Mouse (Mus musculus): ENCODE measurements at regions not wholly inside any gene's neighbourhood (a gene's known extent, or its start where the extent isn't known, plus 50 kb on each side); places are given as distances from the start of the nearest gene placed in this dataset.

DNA sequence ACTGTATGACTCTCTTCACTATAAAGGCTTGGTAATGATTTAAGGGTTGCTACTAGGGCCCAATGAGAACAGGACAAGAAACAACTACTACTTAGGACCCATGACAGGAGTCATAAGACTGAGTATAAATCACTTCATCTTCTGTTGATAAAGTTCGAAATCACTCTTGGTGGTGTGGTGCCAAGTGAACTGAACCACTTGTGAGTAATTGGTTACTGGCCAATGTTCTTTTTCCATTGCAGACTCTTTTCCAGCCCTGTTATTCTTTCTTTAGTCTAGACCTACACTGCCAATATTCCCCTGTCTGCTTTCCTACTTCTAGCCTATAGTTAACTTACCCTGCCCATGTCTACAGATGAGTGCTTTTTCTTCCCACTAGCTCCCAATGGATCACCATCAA, 129.8 kb upstream of the Rarb start:
- ChIA-PET CTCF (no interaction called here), POLR2A (no interaction called here)

DNA sequence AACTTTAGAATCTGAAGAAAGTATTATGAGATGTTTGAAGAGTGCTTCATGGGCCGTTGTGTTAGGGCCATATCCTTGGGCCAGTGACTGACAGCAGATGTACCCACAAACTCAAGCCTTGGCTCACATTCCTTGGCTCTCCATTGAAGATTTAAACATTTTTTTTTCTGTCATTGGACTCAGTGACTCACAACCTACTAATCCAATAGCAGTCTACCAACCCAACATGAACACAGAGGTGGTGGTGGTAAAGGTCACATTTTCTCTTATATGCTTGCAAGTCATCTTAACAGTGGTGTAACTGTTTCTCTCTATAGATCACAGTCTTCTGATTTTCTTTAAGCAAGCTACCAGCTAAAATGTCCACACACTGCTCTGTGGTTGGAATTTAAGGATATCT, 125.5 kb upstream of the Rarb start:
- POLR2A ChIA-PET, result interaction anchor here in 1 of 4 experiments (0.6 to 0.7 kb wide), 2 partner anchors 17 to 26 kb away, joined by 3 to 5 read pairs; no protein-coding TSS in a partner anchor
- CTCF ChIA-PET, result no interaction called here

DNA sequence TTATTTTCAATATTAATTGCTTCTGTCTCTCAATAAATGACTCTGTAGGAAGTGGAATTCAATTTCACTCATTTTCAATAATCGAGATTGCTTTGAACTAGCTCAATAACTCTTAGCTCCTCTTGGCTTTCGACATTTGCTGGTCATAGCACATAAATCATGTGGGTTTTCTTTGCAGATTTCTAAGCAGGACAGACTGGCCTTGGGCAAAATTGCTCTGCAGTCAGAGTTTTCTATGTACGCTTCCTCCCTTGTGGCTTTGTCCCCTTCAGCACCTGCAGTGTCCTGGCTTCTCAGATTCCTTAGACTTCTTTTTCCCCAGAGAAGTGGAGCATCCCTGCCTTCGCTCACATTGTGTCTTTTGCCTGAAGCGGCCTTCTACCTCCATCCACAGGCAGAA, 124.6 kb upstream of the Rarb start:
- ChIA-PET POLR2A (no interaction called here), CTCF (no interaction called here)

DNA sequence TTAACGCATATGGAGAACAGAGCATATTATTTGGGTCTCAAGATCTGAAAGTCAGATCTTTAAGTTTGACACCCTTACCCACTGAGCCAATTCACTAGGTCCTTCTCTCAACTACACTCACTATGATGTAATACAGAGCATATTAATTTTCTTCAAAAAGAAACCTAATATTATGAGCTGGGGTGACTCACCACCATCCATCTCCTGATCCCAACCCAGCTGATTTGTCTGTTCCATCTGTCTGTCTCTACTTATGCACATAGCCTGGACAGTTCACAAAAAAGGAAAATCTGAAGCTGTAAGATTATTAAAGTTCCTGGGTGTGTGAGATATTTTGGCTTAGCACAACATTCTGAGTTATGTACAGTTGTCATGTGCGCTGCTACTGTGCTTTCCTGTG, 108.2 kb upstream of the Rarb start:
- POLR2A ChIA-PET, result no interaction called here
- CTCF ChIA-PET, result no interaction called here

DNA sequence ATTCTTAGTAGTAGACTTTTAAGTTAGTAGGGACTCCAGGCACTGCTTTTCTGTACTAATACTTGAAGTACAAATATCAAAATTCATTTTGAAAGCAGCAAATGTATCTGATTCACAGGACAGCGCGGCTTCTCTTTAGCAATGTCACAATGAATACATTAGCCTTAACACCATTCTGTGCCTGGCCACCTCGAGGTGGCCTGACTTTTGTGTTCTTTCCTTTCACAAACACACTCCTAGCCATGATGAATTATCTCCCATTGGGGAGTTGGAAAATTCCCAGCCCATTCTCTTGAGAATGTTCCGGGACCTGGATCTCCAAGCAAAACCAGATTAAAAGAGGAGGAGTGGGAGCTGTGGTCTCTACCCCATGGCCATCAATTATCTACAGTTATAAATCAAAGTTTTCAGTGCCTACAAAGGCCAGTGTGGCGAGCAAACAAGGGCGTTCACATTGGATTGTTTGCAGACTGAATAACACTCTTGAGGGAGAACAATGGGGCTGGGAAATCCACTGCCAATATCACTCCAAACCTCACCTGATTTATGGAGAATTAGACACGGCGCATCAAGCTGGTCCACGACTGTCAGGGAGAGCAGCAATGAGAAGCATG, 82.7 kb upstream of the Rarb start:
- POLR2A ChIA-PET, result no interaction called here
- CTCF ChIA-PET, result no interaction called here

DNA sequence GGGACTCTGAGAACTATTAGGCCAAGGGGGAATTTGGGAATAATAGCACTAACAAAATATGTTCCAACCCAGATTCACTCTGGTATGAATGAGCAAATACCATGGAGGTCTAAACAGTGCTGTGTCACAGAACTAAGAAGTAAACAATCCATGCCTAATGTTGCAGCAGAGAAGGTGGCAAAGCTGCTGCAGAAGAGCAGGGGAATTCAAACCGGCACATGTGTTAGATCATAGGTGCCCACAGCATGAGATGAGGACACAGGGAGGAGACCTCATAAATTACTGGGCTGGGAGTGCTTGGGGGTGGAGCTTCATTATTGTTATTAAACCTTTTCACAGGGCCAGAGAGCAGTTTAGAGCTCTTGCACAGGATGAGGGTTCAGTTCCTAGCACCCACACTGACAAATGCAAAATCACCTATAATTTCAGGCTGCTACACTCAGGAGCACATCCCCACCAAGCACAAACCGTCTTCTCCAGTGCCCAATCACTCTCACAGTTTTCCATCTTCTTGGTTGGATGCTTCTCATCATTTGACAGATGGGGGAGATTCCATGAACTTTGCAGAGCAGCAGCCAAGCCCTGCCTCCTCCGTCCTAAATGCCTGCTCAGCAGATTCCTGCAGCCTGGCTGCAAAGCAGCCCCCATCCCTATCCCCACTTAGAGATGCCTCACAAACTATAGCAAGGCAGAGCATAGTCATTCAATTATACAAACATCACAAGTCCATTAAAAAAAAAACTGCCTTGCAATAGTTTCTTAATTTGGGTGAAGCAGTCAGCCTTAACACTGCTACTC, 79.0 kb upstream of the Rarb start:
- CTCF ChIA-PET, result no interaction called here
- POLR2A ChIA-PET, result no interaction called here

DNA sequence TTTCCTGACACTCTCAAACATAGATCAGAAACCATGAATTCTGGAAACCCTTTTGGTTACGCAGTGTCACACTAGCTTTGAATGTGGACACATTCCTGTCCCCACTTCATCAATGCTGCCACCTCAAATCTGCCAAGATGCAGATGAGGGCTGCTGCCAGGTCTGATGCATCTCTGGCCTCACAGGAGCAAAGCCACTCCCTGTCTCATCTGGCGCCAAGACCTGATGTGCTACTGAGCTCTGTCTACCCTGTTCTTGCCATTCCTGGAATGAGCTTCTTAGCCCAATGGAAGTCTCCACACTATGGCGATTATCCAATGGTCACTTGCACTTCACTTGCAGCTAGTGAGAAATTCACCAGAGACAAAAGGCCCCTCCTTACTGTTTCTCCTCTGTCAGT, 78.0 kb upstream of the Rarb start:
- POLR2A ChIA-PET, result no interaction called here
- CTCF ChIA-PET, result no interaction called here

DNA sequence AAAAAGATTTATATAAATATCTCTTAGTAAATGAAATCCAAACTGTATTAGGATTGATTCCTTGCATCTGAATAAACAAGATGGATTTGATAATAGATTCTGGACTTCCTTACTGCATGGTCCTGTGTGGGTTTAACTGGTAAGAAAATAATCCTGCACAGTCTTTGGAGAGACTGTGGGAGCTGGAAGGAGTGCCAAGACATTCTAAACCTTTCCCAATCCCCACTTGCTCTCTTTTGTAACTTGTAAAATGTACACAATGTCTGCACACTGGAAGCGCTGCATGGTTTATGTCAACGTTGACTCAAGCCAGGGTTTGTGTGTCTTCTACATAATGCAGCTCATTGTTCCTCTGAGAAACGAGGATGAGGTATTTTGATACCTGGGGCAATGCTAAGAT, 62.3 kb upstream of the Rarb start:
- POLR2A ChIA-PET, result no interaction called here
- CTCF ChIA-PET, result no interaction called here

DNA sequence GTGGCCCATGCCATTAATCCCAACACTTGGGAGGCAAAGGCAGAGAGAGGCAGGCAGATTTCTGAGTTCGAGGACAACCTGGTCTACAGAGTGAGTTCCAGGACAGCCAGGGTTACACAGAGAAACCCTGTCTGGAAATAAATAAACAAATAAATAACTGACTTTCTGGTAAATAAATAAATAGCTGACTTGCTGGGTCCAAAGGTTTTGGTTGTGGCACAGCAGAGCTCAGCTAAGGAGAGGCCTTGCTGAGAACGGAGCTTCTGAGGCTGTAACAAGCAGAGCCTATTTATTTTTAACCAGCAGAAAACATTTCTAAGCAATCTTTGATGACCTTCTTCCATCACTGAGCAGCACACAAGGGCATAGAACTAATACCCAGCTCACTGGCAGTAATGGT, 50.3 kb upstream of the Rarb start:
- POLR2A ChIA-PET, result interaction anchor here in 1 of 4 experiments (0.9 kb wide), 1 partner anchor 27 kb away, joined by 3 read pairs; no protein-coding TSS in a partner anchor
- CTCF ChIA-PET, result no interaction called here
